Mouse (Mus musculus) kidney, adult 9 months (tissue): ENCODE measurements at regions not wholly inside any gene's neighbourhood (a gene's known extent, or its start where the extent isn't known, plus 50 kb on each side); places are given as distances from the start of the nearest gene placed in this dataset.

Experiments
- DNase-seq: peaks from one replicate; pipeline ENCODE4 v3.0.0; 2022

DNA sequence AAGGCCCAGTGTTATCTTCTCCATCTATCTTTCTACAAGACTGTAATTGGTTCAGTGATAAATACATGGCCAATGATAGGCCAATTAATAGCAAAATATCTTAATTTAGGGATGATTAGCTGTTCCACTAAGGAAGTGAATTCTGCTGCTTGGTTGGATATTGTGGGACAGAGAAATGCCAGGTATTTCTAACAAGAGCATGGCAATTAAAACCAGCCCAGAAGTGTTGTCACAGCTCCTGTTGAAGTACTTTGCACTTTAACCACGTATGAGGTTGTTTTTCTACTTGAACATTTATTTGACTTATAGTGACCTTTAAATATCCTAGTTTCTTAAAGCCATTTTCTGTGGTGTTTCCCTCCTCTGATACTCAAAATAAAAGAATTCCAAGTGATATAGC is 65.7 kb upstream of the Acsl4 start:
- no peak for DNase-seq

DNA sequence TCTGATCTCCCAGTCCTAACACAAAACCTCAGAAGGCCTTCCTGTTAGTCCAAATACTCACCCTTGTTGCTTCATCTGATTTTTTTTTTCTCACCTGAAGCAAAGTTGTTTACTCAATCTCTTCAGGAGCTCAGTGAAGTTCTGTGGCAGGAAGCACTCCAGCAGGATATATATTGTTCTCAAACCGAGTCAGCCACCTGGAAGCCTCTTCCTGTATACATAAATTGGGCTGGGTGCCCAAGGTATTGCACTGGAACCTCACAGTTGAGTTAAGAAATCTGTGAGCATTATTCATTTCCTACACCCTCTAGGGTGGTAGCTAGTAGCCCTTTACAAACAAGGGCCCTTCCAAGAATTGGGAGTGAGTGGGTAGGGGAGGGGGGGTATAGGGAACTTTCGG is 73.8 kb upstream of the Acsl4 start:
- no peak for DNase-seq

DNA sequence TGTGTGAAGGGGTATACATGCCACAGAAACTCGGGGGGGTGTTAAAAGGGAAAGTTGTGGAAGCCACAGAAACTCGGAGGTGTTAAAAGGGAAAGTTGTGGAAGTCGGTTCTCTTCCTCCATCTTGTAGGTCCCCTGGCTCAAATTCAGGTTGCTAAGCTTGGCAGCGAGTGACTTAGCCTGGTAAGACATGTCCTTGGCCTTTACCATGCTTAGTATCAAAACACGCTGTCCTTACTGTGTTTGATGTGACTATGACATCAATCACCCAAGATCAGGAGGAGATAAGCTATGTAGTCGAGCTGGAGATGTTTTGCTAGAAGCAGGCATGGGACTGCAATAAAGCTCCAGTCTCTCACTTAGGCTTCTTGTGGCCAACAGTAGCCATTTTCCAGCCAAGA is 74.4 kb upstream of the Acsl4 start:
- DNase-seq, result no peak

DNA sequence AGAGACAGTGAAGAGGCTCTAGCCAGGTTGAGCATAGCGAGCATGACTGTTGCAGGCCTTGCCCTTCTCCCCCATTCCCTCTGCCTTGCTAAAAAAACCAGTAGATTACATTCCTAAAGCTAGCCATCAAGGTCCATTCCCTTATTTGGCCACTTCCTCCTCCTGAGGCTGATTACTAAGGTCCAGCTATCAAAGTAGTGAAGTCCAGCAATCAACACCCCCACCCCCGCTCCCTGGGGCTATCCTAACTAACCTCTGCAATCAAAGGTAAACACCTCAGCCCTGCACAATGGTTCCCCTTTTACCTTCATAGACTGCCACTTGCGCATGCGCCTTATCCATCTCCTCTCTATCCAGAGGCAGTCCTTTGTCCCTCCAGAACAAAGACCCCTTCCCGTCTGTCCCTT is 77.5 kb upstream of the Acsl4 start:
- DNase-seq, result peak; percentile 58

DNA sequence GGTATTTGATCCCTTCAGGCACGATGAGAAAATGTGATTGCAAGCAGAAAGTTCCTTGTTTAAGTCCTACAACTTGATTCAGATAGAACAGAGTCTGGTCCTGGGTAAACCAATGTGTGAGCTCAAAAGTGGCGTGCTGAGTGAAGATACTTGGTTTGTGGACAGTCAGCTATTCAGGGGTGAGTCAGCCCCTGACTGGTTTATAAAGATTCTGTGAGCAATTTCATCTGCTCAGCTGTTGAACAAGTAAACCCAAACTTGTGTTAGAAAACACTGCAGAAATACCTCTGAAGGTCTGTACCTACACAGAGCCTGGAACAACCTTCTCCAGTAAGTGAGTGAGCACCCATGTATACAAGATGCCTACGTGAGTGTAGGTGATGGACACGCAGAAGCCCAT is 78.1 kb upstream of the Acsl4 start:
- DNase-seq, result no peak

DNA sequence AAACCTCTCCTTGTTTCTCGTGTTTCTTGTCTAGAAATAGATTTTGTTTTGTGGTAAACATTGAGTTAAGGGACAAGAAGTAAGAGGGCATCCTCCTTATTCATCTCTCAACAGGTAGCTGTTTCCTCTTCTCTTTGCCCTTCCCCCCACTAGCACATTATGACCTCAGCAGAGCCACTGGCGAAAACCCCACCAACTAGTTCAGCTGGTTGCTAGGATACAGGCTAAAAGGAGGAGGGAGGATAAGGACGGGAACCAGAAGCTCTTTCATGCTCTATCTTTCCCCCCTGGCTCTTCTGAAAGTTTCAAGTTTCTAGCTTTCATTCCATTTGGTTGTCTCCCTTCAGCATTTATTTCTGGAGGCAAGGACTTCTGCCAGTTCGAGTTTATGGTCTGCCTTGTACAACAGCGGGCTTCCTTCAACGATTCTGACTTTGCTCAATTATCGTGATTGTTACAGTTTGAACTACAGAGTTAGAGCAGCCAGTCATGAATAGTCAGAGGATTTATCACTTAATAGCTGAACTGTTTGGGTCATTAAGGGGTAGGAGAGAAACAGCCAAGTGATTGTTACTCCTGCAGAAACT is 78.8 kb upstream of the Acsl4 start:
- peak; percentile 14 for DNase-seq

DNA sequence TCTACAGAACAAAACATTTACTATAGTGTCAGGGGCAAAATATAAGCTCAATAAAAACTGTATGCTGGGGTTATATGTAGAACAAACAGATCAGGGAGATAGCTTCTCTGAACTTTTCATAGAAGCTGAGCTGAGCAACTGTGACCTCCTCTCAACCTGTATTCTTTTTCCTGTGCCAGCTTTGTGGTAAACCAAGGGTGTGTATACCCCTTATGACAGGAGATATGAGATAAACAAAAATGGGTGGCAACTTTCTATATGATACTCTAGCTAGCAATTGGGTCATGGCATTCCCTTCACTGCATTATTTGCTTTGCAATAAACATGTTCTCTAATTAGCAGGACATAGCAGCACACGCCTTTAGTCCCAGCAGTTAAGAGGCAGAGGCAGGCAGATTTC is 79.7 kb upstream of the Acsl4 start:
- DNase-seq, result no peak

DNA sequence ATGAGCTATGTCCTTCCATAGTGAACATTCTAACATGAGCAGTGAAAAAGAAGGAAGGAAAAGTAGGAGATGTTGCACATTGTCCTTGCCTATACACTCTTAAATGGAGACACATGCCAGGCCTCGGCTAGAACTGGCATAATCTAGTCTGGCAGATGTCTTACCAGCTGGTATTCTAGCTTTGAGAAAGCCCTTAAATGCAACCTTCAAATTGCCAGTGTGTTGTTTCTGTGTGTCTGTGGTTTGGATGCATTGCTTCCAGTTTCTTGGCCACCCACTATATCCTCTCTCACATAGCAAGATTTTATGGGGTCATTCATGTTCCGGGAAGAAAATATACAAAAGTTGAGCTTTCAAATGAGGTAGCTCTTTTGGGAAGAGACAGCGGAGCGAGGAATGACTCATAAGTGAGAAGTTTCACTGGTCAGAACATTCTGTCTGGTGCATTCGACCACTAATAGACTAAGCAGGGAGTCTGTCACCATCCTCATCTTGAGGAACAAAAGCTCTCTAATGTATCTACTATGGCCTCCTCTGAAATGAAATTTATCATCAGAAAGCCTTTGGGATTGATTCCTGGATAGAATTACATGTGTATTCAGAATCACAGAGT is 91.0 kb upstream of the Acsl4 start:
- no peak for DNase-seq

DNA sequence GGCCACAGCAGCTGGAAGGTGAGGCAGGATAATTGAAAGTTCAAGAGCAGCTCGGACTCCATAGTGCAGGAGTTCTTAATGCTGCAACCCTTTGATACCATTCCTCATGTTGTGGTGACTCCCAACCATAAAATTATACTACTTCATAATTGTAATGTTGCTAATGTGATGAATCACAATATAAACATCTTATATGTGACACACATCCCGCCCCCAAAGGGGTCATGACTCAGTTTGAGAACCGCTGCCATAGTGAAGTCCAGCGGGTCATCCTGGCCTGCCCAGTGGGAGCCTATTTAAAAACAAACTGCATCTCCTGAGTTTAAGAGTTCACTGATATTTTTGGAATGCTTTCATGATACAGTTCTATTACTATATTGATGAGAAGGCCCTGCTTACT is 97.7 kb upstream of the Acsl4 start:
- no peak for DNase-seq

DNA sequence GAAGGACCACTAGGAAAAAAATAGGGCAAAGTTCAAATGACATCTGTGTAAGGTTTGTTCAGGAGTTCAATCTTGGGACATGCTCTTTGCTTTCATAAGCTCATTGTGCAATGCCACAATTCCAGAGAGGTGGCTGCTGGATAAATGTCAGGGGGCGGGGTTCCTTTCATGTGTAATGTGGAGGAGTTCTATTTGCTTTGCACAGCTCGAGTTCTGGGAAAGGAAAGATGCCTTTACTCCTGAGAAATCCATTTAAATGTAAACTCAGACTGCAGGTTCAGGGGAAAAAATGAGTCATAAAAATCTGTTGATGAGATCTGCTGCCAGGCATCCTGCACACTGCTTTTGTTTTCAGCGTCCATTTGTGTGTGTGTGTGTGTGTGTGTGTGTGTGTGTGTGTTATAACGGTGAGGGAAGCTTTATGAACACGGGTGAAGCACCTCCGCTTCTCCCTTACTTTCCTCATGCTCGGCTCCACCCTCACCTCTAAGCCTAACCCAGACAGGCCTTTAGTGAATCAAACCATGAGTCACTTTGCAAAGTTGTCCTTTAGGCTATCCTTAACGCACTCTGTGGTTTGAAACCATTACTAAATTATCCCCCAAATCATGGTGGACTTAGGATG is 99.9 kb upstream of the Acsl4 start:
- DNase-seq, result peak; percentile 23

DNA sequence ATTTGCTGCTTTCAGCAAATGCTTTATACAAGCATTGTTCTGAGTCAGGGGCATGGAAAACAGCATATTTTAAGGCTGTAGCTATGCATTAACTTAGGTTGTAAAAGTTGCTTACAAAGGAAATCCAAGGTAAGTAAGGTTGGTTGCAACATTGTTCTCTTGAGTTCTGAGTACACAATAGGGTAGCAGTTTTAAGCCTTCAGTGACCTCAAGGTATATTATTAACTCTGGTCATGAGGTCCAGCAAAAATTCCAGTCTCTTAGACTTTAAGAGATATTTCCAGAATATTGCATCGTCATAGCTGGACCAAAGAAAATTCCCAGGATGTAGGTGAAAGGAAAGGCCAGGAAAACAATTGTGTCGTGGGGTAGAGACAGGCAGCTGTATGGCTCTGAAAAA is 110.8 kb upstream of the Acsl4 start:
- peak; percentile 21 for DNase-seq

DNA sequence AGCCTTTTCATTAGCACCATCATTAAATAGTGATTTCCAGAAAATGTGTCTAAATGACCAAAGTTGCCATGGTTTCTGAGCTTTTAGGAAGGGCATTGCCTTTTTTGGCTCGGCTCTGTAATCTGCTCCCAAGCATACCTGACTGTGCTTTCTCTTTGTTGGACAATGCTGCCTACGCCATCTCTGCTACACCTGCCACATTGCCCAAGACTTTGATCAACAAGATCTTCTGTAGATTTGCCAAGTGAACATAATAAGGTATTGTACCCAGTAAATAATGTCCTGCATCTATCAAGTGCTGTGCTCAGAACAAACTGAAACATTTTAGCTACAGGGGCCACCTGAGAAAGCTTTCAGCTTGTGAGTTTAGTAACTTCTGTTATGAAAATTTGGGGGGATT is 114.6 kb upstream of the Acsl4 start:
- DNase-seq, result no peak

DNA sequence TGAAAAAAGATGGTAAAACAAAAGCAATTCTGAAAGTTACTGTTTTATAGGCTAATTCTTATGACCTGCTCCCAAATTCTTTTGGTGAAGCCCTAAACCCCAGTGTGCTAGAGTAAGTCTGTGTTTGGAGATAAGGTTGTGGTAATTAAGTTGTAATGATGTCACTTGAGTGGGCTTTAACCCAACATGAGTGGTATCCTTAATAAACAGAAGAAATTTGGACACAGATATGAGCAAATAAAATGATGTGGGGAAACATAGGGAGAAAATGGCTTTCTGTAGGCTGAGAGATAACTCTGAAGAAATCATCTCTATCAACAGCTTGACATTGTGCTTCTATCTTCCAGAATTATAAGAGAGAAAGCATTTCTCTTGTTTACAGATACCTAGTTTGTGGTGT is 117.1 kb upstream of the Acsl4 start:
- DNase-seq, result no peak

DNA sequence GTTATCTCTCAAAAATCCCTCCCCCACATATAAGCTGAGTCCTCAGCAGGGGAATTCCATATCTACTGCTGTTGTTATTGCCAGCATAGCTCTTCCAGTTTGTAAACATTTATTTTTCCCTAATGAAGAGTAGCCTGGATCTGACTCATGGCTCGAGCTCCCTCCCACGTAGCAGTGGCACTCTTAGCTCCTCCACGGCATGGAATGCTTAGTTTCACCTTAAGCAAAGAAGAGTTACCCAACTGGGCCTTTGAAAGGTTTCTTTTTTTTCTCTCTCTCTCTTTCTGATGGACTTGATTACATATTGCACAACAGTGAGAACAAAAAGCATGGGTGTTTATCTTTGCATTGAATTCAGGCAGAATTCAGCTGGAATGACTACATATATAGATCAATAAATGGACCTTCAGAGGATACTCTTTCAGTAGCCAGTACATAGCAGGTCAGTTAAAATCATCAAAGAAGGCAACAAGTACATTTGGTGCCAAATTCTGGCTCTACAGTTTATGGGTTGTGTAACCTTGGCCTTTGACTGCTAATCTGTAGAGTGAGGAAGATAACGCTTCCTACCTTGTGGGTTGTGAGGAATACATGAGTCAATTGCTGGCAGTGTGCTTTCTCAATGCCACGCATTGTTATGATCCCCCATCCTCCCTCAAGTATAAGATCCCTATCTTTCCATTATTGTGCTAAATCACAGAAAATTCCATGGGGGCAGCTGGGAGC is 126.2 kb upstream of the Acsl4 start:
- no peak for DNase-seq

DNA sequence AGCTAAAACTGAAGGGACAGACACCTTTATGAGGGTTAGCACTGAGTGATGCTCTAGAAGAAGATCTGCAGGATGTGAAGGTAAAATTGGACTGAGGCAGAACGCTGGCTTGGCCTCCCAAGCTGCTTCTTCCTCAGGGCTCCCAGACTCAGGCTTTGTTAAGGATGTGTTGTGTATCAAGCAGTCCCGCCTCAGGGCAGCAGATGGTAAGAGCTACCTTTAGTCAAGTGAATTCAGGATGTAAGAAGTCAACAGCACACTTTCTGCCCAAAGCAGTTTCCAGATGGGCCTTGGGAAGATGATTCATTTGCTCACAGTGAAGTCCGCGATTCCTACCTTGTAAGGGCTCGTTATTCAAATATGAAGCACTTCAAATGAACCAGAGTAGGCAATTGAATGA is 126.9 kb upstream of the Acsl4 start:
- DNase-seq, result no peak

DNA sequence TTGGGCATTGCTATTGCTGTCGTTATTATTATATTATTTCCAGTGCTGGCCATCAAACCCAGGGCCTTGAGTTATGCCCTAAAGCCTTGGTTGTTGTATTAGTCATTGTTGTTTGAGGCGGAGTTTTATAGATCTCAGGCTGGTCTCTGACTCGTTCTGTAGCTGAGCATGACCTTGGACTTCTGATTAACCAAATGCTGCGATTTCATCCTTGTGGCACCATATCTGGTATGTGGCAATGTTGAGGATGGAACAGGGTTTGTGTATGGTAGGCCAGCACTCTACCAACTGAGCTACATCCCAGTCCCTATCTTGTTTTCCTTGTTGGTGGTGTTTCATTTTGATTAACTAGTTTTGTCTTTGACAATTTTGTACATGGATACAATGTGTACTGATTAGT is 130.7 kb upstream of the Acsl4 start:
- DNase-seq, result no peak

DNA sequence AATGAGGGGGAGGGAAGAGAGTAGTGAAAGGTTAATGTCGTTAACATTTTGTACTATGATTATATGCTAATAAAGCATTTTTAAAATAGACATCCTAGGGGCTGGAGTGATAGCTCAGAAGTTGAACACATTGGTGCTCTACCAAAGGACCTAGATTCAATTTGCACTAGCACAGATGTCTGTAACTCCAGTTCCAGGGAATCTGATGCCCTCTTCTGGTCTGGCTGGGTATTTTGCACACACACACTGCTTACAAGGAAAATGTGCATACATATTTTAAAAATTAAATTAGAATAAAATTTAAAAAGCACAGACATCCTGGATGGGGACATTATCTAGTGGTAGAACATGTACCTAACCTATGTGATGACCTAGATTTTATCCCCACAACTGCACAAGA is 136.6 kb upstream of the Acsl4 start:
- DNase-seq, result peak; percentile 50

DNA sequence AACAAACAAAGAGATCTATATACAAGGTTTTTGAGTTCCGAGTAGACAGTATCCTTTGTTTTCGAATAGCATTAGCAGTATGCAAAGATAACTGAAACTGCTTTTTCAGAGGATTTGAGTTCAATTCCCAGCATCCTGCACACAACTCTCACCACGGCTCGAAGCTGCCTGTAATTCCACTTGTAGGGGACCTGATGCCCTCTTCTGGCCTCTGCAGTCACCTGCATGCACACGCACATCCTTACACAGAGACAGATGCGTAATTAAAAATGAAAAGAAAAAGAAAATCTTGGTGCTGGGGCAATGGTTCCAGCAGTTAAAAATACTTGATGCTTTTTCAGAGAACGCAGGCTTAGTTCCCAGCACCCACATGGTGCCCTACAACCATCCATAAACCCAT is 139.6 kb upstream of the Acsl4 start:
- peak; percentile 14 for DNase-seq

DNA sequence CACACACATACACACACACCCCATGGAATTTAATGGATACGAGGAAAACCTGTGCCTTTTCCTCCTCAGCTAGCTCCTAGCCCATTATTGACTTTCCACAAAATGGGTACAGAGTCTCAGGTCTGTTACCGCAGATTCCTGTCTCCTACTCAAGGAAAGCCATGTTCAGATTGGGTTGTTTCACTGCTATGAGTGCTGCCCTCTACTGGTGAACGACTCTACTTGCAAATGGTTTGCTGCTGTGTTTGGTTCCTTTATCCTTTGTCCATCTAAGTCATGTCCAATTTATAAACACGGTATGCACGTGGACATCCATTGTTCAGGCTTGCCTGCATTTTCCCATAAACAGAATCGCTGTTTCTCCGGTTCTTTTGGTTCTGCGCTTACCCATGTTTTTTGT is 144.4 kb upstream of the Acsl4 start:
- DNase-seq, result no peak

DNA sequence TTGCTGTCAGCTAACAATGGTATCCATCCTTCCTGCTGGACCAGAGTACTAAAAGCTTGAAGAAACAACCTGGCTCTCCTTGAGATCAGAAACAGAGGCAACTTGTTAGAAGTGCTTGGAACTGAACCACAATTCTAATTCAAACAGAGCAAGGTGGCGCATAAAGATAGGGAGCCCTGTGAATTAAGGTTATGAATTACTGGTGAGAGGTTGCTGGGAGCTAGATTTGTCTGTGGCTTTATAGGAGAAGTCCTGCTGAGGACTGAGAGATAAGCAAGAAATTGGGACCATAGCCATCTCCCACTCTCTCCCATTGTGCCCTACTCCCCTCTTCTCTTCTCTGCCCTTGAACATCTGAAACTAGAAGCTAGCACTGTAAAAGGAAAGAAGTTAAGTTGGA is 145.2 kb upstream of the Acsl4 start:
- no peak for DNase-seq

DNA sequence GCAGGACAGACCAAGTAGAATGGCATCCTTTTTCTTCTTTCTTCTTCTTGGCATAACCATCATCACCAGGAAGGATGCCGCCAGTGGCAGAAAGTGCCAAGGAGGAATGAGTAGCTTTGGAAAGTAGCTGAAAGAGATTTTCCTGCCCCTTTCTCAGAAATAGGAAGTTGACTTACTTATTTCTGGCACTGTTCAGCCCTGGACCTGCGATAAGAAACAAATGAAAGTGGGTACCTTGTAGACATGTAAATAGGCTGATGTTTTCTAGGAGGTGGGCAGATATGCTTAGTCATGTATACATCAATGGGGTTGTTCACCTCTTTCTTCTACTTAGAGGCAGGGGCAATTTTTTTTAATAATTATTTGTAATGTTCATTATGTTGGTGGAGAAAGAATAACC is 145.3 kb upstream of the Tmem164 start:
- DNase-seq, result no peak

DNA sequence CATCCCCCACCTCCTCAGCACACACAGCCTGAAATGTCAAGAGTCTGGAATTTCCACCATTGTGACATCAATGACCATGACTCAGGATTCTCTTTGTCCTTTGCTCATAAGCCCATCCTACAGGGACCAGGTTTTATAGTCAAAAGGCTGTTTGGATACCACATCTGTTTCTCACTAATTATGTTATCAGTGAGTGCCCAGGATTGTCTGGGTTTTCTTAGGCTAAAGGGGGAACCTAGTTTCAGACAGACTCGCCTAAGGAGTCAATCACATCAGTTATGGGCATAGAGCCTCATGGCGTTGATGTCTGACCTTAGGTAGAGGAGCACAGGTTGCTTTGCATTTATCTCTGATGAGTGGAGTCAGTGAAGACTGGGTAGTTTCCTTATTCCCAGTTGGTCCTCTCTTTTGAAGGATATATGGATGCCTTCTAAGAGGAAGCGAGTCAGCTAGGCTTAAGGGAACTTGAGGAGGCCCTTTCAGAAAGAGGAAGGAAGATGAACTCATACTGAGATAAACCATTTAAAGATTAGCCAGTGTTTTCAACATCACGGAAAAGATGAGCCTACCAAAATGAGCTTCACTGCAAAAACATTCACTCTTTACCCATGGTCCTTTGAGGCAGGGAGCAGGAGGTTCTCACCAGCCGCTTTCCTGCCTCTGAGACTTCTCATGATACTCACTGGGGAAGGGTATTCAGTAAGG is 143.8 kb upstream of the Tmem164 start:
- no peak for DNase-seq

DNA sequence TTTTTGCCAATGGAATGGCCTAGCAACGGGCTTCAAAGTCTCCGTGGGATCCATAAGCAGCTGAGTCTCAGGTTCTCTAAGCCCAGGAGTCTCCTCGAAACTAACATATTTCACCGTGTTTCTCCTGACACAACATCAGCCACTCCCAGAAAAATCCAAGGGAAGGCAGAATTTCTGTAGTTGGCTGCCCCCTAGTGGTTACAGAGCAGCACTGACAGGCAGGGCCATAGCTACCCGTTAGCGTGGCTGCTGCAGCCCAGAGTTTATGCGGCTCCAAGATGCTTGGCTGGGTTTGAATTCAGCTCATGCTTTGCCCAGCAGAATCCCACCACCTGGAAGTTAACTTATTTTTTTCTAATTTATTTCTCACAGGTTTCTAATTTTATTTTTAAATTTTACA is 140.9 kb upstream of the Tmem164 start:
- peak; percentile 61 for DNase-seq

DNA sequence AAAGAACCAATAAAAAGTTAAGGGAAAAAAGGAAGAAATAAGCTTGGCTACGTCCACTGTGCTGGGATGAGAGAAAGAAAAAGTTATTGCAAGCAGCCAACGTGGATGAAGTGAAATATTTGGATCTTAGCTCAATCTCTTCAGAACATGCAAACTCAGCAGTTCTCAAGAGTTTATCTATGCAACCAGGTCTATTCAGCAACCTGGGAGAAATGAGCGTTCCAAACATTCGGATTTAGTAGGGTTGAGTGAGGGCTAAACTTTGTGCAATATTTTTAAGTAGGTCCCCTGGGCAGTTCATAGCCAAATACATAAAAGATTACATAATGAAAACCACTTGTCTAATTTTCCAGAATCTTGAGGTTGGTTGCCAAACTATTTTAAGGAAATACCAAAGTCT is 129.0 kb upstream of the Tmem164 start:
- DNase-seq, result no peak
